Mouse (Mus musculus) forebrain, embryonic 15.5 days (tissue): ENCODE measurements around the gene Cacna1g. TPM values are rescaled to one million over a fixed set of nuclear protein-coding genes. Genes with fewer than 3 reads are reported as not detected.

ENCODE experiments used
- ATAC-seq: fragments of 200-750 bp; cut with Nextera tagmentation; replicated peaks from 2 replicates; pipeline ENCODE4 v1.8.0; 2017; ENCODE audit warnings: mild to moderate bottlenecking, moderate TSS enrichment, moderate library complexity
- H3K27ac ChIP-seq: fragments of 300-500 bp; sonication (generic); replicated peaks from 2 replicates; pipeline ENCODE4 v1.5.1; 2015; ENCODE audit warnings: mild to moderate bottlenecking, inconsistent platforms
- H3K27me3 ChIP-seq: fragments of 300-500 bp; sonication (generic); 2 replicates; pipeline ENCODE4 v1.6.1; 2015; ENCODE audit warnings: inconsistent platforms
- H3K36me3 ChIP-seq: fragments of 300-500 bp; sonication (generic); 2 replicates; pipeline ENCODE4 v1.6.1; 2015; ENCODE audit warnings: mild to moderate bottlenecking, inconsistent platforms
- H3K4me1 ChIP-seq: fragments of 300-500 bp; sonication (generic); 2 replicates; pipeline ENCODE4 v1.6.1; 2015; ENCODE audit warnings: inconsistent platforms
- H3K4me2 ChIP-seq: fragments of 300-500 bp; sonication (generic); replicated peaks from 2 replicates; pipeline ENCODE4 v1.6.1; 2015; ENCODE audit warnings: mild to moderate bottlenecking, inconsistent platforms
- H3K4me3 ChIP-seq: fragments of 300-500 bp; sonication (generic); 2 replicates; pipeline ENCODE4 v1.5.1; 2015; ENCODE audit warnings: mild to moderate bottlenecking, inconsistent platforms
- H3K9ac ChIP-seq: fragments of 300-500 bp; sonication (generic); replicated peaks from 2 replicates; pipeline ENCODE4 v1.6.1; 2015; ENCODE audit warnings: mild to moderate bottlenecking, inconsistent platforms
- H3K9me3 ChIP-seq: fragments of 300-500 bp; sonication (generic); 2 replicates; pipeline ENCODE4 v1.6.1; 2016; ENCODE audit warnings: inconsistent platforms
- WGBS: fragments of 180-500 bp; shearing (Covaris S2); methylation state at CpG from one replicate; pipeline ENCODE4 v1.1.7; 2015; ENCODE audit warnings: mixed read lengths; 5-methylcytosine and 5-hydroxymethylcytosine counted together
- polyA plus RNA-seq: library from polyadenylated mRNA; unstranded; fragments of >200 nt; fragmentation: Nextera tagmentation; extraction: Ambion mirVana; gene quantifications from 2 replicates; pipeline ENCODE4 v1.2.1, GENCODE M21; 2015

The Cacna1g gene
- polyA plus RNA-seq, 1 experiment from 2014 or later, result 6.8 TPM

- H3K9me3 ChIP-seq, result no peaks in the 10 kb centered on the region
- no peak overlapping the region for H3K9ac ChIP-seq
- no peak overlapping the region for H3K4me3 ChIP-seq
- H3K4me2 ChIP-seq, result no peak overlapping the region
- no peak overlapping the region for H3K27ac ChIP-seq
- no peaks in the 10 kb centered on the region for H3K27me3 ChIP-seq
- no peak for ATAC-seq
- no peaks in the 10 kb centered on the region for H3K4me1 ChIP-seq
- WGBS, result 75% methylated on average over 3 of the region's 3 CpGs
- H3K36me3 ChIP-seq, result no peaks in the 10 kb centered on the region
Observed at GRCm38 (mm10) chr11:94365340-94365739, 108.7 kb downstream of the Cacna1g start.

GRCm38 (mm10) chr11:94363690-94364089 lies 110.3 kb downstream of the Cacna1g start:
- Histone ChIP-seq H3K9me3 (no peaks in the 10 kb centered on the region), H3K27ac (no peak overlapping the region), H3K9ac (no peak overlapping the region), H3K4me2 (no peak overlapping the region), H3K36me3 (no peaks in the 10 kb centered on the region), H3K4me3 (no peak overlapping the region), H3K27me3 (no peaks in the 10 kb centered on the region), H3K4me1 (no peaks in the 10 kb centered on the region)
- WGBS, result 76% methylated on average over 7 of the region's 7 CpGs
- no peak for ATAC-seq

- WGBS, result 87% methylated on average over 5 of the region's 5 CpGs
- Histone ChIP-seq H3K4me3 (no peak overlapping the region), H3K9ac (no peak overlapping the region), H3K4me1 (no peaks in the 10 kb centered on the region), H3K9me3 (no peaks in the 10 kb centered on the region), H3K4me2 (no peak overlapping the region), H3K27ac (no peak overlapping the region), H3K36me3 (no peaks in the 10 kb centered on the region), H3K27me3 (no peaks in the 10 kb centered on the region)
- no peak for ATAC-seq
Observed at GRCm38 (mm10) chr11:94362101-94362500, 111.9 kb downstream of the Cacna1g start.

- Histone ChIP-seq H3K9me3 (no peaks in the 10 kb centered on the region), H3K4me1 (no peaks in the 10 kb centered on the region), H3K4me2 (no peak overlapping the region), H3K4me3 (no peak overlapping the region), H3K9ac (no peak overlapping the region), H3K27me3 (no peaks in the 10 kb centered on the region), H3K27ac (no peak overlapping the region), H3K36me3 (no peaks in the 10 kb centered on the region)
- 95% methylated on average over 14 of the region's 14 CpGs for WGBS
- ATAC-seq, result no peak
Observed at GRCm38 (mm10) chr11:94361166-94361870, 112.7 kb downstream of the Cacna1g start.

GRCm38 (mm10) chr11:94359168-94359567 lies 114.8 kb downstream of the Cacna1g start:
- WGBS, result 95% methylated on average over 12 of the region's 12 CpGs
- H3K4me2 ChIP-seq, result no peak overlapping the region
- H3K27me3 ChIP-seq, result no peaks in the 10 kb centered on the region
- no peaks in the 10 kb centered on the region for H3K36me3 ChIP-seq
- no peaks in the 10 kb centered on the region for H3K9me3 ChIP-seq
- H3K9ac ChIP-seq, result no peak overlapping the region
- no peak overlapping the region for H3K27ac ChIP-seq
- no peak overlapping the region for H3K4me3 ChIP-seq
- H3K4me1 ChIP-seq, result no peaks in the 10 kb centered on the region
- ATAC-seq, result no peak

Other genes with a start within 250 kb of the Cacna1g start
- gene Wfikkn2, start 228.2 kb downstream of the Cacna1g start, polyA plus RNA-seq, result 3.7 and 7.9 TPM in 2 replicates
- gene Gm21885, start 192.3 kb downstream of the Cacna1g start, polyA plus RNA-seq, result 0.45 TPM in 1 of 2 replicates, not detected in the other
- 153 and 156 TPM in 2 replicates for gene Luc7l3, start 152.2 kb downstream of the Cacna1g start, polyA plus RNA-seq
- 15.9 and 17.2 TPM in 2 replicates for gene Ankrd40, start 146.2 kb downstream of the Cacna1g start, polyA plus RNA-seq
- gene Abcc3, start 81.2 kb downstream of the Cacna1g start, polyA plus RNA-seq, result 0.60 and 0.66 TPM in 2 replicates
- gene Spata20, start 12.0 kb upstream of the Cacna1g start, polyA plus RNA-seq, result 0.38 and 0.86 TPM in 2 replicates
- gene Epn3, start 25.8 kb upstream of the Cacna1g start, polyA plus RNA-seq, result 0.66 and 0.75 TPM in 2 replicates
- gene Mycbpap, start 47.5 kb upstream of the Cacna1g start, polyA plus RNA-seq, result 1.7 and 2.7 TPM in 2 replicates
- gene Rsad1, start 75.1 kb upstream of the Cacna1g start, polyA plus RNA-seq, result 5.7 and 6.1 TPM in 2 replicates
- 0.14 and 0.17 TPM in 2 replicates for gene Chad, start 90.8 kb upstream of the Cacna1g start, polyA plus RNA-seq
- 1.0 and 1.3 TPM in 2 replicates for gene Acsf2, start 127.7 kb upstream of the Cacna1g start, polyA plus RNA-seq
- 160 and 164 TPM in 2 replicates for gene Lrrc59, start 155.6 kb upstream of the Cacna1g start, polyA plus RNA-seq
- 123 and 127 TPM in 2 replicates for gene Mrpl27, start 179.6 kb upstream of the Cacna1g start, polyA plus RNA-seq
- gene Eme1, start 179.8 kb upstream of the Cacna1g start, polyA plus RNA-seq, result 9.7 and 11.2 TPM in 2 replicates
- gene Xylt2, start 203.3 kb upstream of the Cacna1g start, polyA plus RNA-seq, result 9.3 and 11.7 TPM in 2 replicates
- not detected in 2 replicates for gene Gm11541, start 230.3 kb upstream of the Cacna1g start, polyA plus RNA-seq